Mouse (Mus musculus): ENCODE data around the gene Podn. TPM values are rescaled to one million over a fixed set of nuclear protein-coding genes. Genes with fewer than 3 reads are reported as not detected.
A peak's percentile ranks its signal among the peaks of the same experiment; 100 is the strongest.
"Not testable (repeated sequence)": the region's sequence is repeated elsewhere in the genome, so short reads cannot be mapped to it uniquely, and the experiment has no call there.

Gene Podn
- polyA plus RNA-seq, 2 experiments: 3.5 to 23.0 TPM

- Histone ChIP-seq H3K27me3 (ENCODE audit: control insufficient read depth, insufficient read depth, low read length) (no peaks in the 10 kb centered on the region), H3K4me1 (ENCODE audit: control insufficient read depth, insufficient read depth, low read length) (no peaks in the 10 kb centered on the region), H3K9me3 (ENCODE audit: control insufficient read depth, low read length) (no peaks in the 10 kb centered on the region), H3K36me3 (ENCODE audit: control insufficient read depth, insufficient read depth, low read length) (peaks cover 3% of the 10 kb centered on the region; the same call in 1 of the 2 replicates), H3K4me3 (replicated peaks; ENCODE audit: low read length) (no peak overlapping the region), H3K4me2 (replicated peaks; ENCODE audit: low read depth, low read length, severe bottlenecking) (no peak overlapping the region), H3K9ac (ENCODE audit: low read depth, low read length, severe bottlenecking) (no peak overlapping the region), H3K27ac (replicated peaks; ENCODE audit: low read depth, low read length) (no peak overlapping the region)
- WGBS: 60% methylated on average over 2 of the region's 2 CpGs
- DNase-seq (ENCODE audit: low spot score) (no peak), ATAC-seq (ENCODE audit: low FRiP score, low read depth) (no peak)
- TF ChIP-seq POLR2A (IDR thresholded peaks at IDR 0.05; ENCODE audit: borderline replicate concordance, extremely low read depth, insufficient read depth, insufficient read length): no peak
Measured at GRCm38 (mm10) chr4:108079762-108080161, 16.5 kb downstream of the Podn start.

- not testable (repeated sequence) for H3K4me1 ChIP-seq (ENCODE audit: control insufficient read depth, insufficient read depth, low read length); H3K27me3 ChIP-seq (ENCODE audit: control insufficient read depth, insufficient read depth, low read length); H3K4me2 ChIP-seq (replicated peaks; ENCODE audit: low read depth, low read length, severe bottlenecking); H3K4me3 ChIP-seq (replicated peaks; ENCODE audit: low read length); H3K9ac ChIP-seq (ENCODE audit: low read depth, low read length, severe bottlenecking); H3K36me3 ChIP-seq (ENCODE audit: control insufficient read depth, insufficient read depth, low read length); DNase-seq (ENCODE audit: low spot score); H3K9me3 ChIP-seq (ENCODE audit: control insufficient read depth, low read length); ATAC-seq (ENCODE audit: low FRiP score, low read depth); H3K27ac ChIP-seq (replicated peaks; ENCODE audit: low read depth, low read length)
- WGBS: 78% methylated on average over 15 of the region's 15 CpGs
Measured at GRCm38 (mm10) chr4:108079191-108079590, 17.1 kb downstream of the Podn start.

GRCm38 (mm10) chr4:108077224-108077955, 18.9 kb downstream of the Podn start:
- DNase-seq (ENCODE audit: low spot score): no peak
- 69% methylated on average over 3 of the region's 3 CpGs for WGBS
- no peak overlapping the region for H3K4me2 ChIP-seq (replicated peaks; ENCODE audit: low read depth, low read length, severe bottlenecking)
- ATAC-seq (ENCODE audit: low FRiP score, low read depth): no peak
- no peak overlapping the region for H3K4me3 ChIP-seq (replicated peaks; ENCODE audit: low read length)
- H3K36me3 ChIP-seq (ENCODE audit: control insufficient read depth, insufficient read depth, low read length): no peaks in the 10 kb centered on the region
- H3K27ac ChIP-seq (replicated peaks; ENCODE audit: low read depth, low read length): 0 out of 2 replicates have a peak overlapping the region, but pooled peaks have one; percentile 33
- no peaks in the 10 kb centered on the region for H3K9me3 ChIP-seq (ENCODE audit: control insufficient read depth, low read length)
- no peak for TF ChIP-seq POLR2A (IDR thresholded peaks at IDR 0.05; ENCODE audit: borderline replicate concordance, extremely low read depth, insufficient read depth, insufficient read length)
- H3K9ac ChIP-seq (ENCODE audit: low read depth, low read length, severe bottlenecking): no peak overlapping the region
- no peaks in the 10 kb centered on the region for H3K4me1 ChIP-seq (ENCODE audit: control insufficient read depth, insufficient read depth, low read length)
- no peaks in the 10 kb centered on the region for H3K27me3 ChIP-seq (ENCODE audit: control insufficient read depth, insufficient read depth, low read length)

GRCm38 (mm10) chr4:108074204-108074823, 21.9 kb downstream of the Podn start:
- no peak for TF ChIP-seq POLR2A (IDR thresholded peaks at IDR 0.05; ENCODE audit: borderline replicate concordance, extremely low read depth, insufficient read depth, insufficient read length)
- WGBS: 85% methylated on average over 3 of the region's 3 CpGs
- Histone ChIP-seq H3K4me3 (replicated peaks; ENCODE audit: low read length) (no peak overlapping the region), H3K36me3 (ENCODE audit: control insufficient read depth, insufficient read depth, low read length) (no peaks in the 10 kb centered on the region), H3K4me1 (ENCODE audit: control insufficient read depth, insufficient read depth, low read length) (peaks cover 6% of the 10 kb centered on the region; the same call in 1 of the 2 replicates), H3K9me3 (ENCODE audit: control insufficient read depth, low read length) (no peaks in the 10 kb centered on the region), H3K4me2 (replicated peaks; ENCODE audit: low read depth, low read length, severe bottlenecking) (no peak overlapping the region), H3K27me3 (ENCODE audit: control insufficient read depth, insufficient read depth, low read length) (no peaks in the 10 kb centered on the region), H3K9ac (ENCODE audit: low read depth, low read length, severe bottlenecking) (no peak overlapping the region), H3K27ac (replicated peaks; ENCODE audit: low read depth, low read length) (no peak overlapping the region)
- no peak for ATAC-seq (ENCODE audit: low FRiP score, low read depth)
- DNase-seq (ENCODE audit: low spot score): no peak

- no peak for TF ChIP-seq POLR2A (IDR thresholded peaks at IDR 0.05; ENCODE audit: borderline replicate concordance, extremely low read depth, insufficient read depth, insufficient read length)
- peaks cover 6% of the 10 kb centered on the region; the same call in 1 of the 2 replicates for H3K4me1 ChIP-seq (ENCODE audit: control insufficient read depth, insufficient read depth, low read length)
- H3K4me2 ChIP-seq (replicated peaks; ENCODE audit: low read depth, low read length, severe bottlenecking): no peak overlapping the region
- 92% methylated on average over 3 of the region's 3 CpGs for WGBS
- H3K9ac ChIP-seq (ENCODE audit: low read depth, low read length, severe bottlenecking): no peak overlapping the region
- ATAC-seq (ENCODE audit: low FRiP score, low read depth) (no peak), DNase-seq (ENCODE audit: low spot score) (no peak)
- peaks cover 10% of the 10 kb centered on the region for H3K36me3 ChIP-seq (ENCODE audit: control insufficient read depth, insufficient read depth, low read length)
- no peaks in the 10 kb centered on the region for H3K27me3 ChIP-seq (ENCODE audit: control insufficient read depth, insufficient read depth, low read length)
- H3K27ac ChIP-seq (replicated peaks; ENCODE audit: low read depth, low read length): no peak overlapping the region
- H3K4me3 ChIP-seq (replicated peaks; ENCODE audit: low read length): no peak overlapping the region
- no peaks in the 10 kb centered on the region for H3K9me3 ChIP-seq (ENCODE audit: control insufficient read depth, low read length)
Measured at GRCm38 (mm10) chr4:108072086-108072485, 24.2 kb downstream of the Podn start.
